Mouse (Mus musculus): Measurements from ENCODE around the gene Cracr2a. TPM values are rescaled to one million over a fixed set of nuclear protein-coding genes. Genes with fewer than 3 reads are reported as not detected.

The Cracr2a gene
- polyA plus RNA-seq, 1 experiment = not detected

- no peak overlapping the region for H3K27ac ChIP-seq (ENCODE audit: insufficient read depth, low read depth, low read length)
- H3K4me3 ChIP-seq (ENCODE audit: insufficient read depth, low read depth, low read length) = no peak overlapping the region
- TF ChIP-seq POLR2A (IDR thresholded peaks at IDR 0.05; ENCODE audit: insufficient read depth, low read depth, low read length) = no peak
- TF ChIP-seq CTCF (IDR thresholded peaks at IDR 0.05; ENCODE audit: insufficient read depth, low read depth, low read length) = no peak
- 88% methylated on average over 7 of the region's 7 CpGs for WGBS
- H3K4me1 ChIP-seq (ENCODE audit: control insufficient read depth, insufficient read depth, low read length) = peaks cover 14% of the 10 kb centered on the region
Measured at GRCm38 (mm10) chr6:127578316-127578715, 17.2 kb downstream of the Cracr2a start.

GRCm38 (mm10) chr6:127578810-127579209 lies 17.7 kb downstream of the Cracr2a start:
- 85% methylated on average over 5 of the region's 5 CpGs for WGBS

GRCm38 (mm10) chr6:127581915-127582314 lies 20.8 kb downstream of the Cracr2a start:
- TF ChIP-seq POLR2A (IDR thresholded peaks at IDR 0.05; ENCODE audit: insufficient read depth, low read depth, low read length) (no peak), CTCF (IDR thresholded peaks at IDR 0.05; ENCODE audit: insufficient read depth, low read depth, low read length) (no peak)
- 56% methylated on average over 12 of the region's 12 CpGs for WGBS
- Histone ChIP-seq H3K4me1 (ENCODE audit: control insufficient read depth, insufficient read depth, low read length) (peaks cover 11% of the 10 kb centered on the region), H3K27ac (ENCODE audit: insufficient read depth, low read depth, low read length) (no peak overlapping the region), H3K4me3 (ENCODE audit: insufficient read depth, low read depth, low read length) (no peak overlapping the region)

More at GRCm38 (mm10) chr6:127578810-127579209, 17.7 kb downstream of the Cracr2a start:
- H3K27ac ChIP-seq (ENCODE audit: insufficient read depth, low read depth, low read length) = no peak overlapping the region
- TF ChIP-seq CTCF (IDR thresholded peaks at IDR 0.05; ENCODE audit: insufficient read depth, low read depth, low read length) (no peak), POLR2A (IDR thresholded peaks at IDR 0.05; ENCODE audit: insufficient read depth, low read depth, low read length) (no peak)
- peaks cover 14% of the 10 kb centered on the region for H3K4me1 ChIP-seq (ENCODE audit: control insufficient read depth, insufficient read depth, low read length)
- H3K4me3 ChIP-seq (ENCODE audit: insufficient read depth, low read depth, low read length) = no peak overlapping the region

- H3K4me1 ChIP-seq (ENCODE audit: control insufficient read depth, insufficient read depth, low read length) = peaks cover 11% of the 10 kb centered on the region
- whole genome bisulfite sequencing = 6% methylated on average over 15 of the region's 15 CpGs
- no peak overlapping the region for H3K27ac ChIP-seq (ENCODE audit: insufficient read depth, low read depth, low read length)
- TF ChIP-seq CTCF (IDR thresholded peaks at IDR 0.05; ENCODE audit: insufficient read depth, low read depth, low read length) (0 out of 2 replicates have a peak, but pooled peaks have one; percentile 8), POLR2A (IDR thresholded peaks at IDR 0.05; ENCODE audit: insufficient read depth, low read depth, low read length) (no peak)
- H3K4me3 ChIP-seq (ENCODE audit: insufficient read depth, low read depth, low read length) = peak overlapping the region; percentile 6; the same call in 1 of the 2 replicates
Measured at GRCm38 (mm10) chr6:127582391-127583176, 21.4 kb downstream of the Cracr2a start.

- Histone ChIP-seq H3K27ac (ENCODE audit: insufficient read depth, low read depth, low read length) (no peak overlapping the region), H3K4me1 (ENCODE audit: control insufficient read depth, insufficient read depth, low read length) (no peaks in the 10 kb centered on the region), H3K4me3 (ENCODE audit: insufficient read depth, low read depth, low read length) (no peak overlapping the region)
- TF ChIP-seq POLR2A (IDR thresholded peaks at IDR 0.05; ENCODE audit: insufficient read depth, low read depth, low read length) (no peak), CTCF (IDR thresholded peaks at IDR 0.05; ENCODE audit: insufficient read depth, low read depth, low read length) (no peak)
- 92% methylated on average over 3 of the region's 3 CpGs for WGBS
Measured at GRCm38 (mm10) chr6:127591467-127591866, 30.3 kb downstream of the Cracr2a start.

GRCm38 (mm10) chr6:127593487-127593886 lies 32.3 kb downstream of the Cracr2a start:
- no peak overlapping the region for H3K27ac ChIP-seq (ENCODE audit: insufficient read depth, low read depth, low read length)
- no peak overlapping the region for H3K4me3 ChIP-seq (ENCODE audit: insufficient read depth, low read depth, low read length)
- 43% methylated on average over 4 of the region's 4 CpGs for WGBS
- TF ChIP-seq POLR2A (IDR thresholded peaks at IDR 0.05; ENCODE audit: insufficient read depth, low read depth, low read length) (no peak), CTCF (IDR thresholded peaks at IDR 0.05; ENCODE audit: insufficient read depth, low read depth, low read length) (no peak)
- H3K4me1 ChIP-seq (ENCODE audit: control insufficient read depth, insufficient read depth, low read length) = no peaks in the 10 kb centered on the region

GRCm38 (mm10) chr6:127599280-127599679 lies 38.1 kb downstream of the Cracr2a start:
- Histone ChIP-seq H3K27ac (ENCODE audit: insufficient read depth, low read depth, low read length) (no peak overlapping the region), H3K4me1 (ENCODE audit: control insufficient read depth, insufficient read depth, low read length) (no peaks in the 10 kb centered on the region), H3K4me3 (ENCODE audit: insufficient read depth, low read depth, low read length) (no peak overlapping the region)
- 70% methylated on average over 6 of the region's 6 CpGs for WGBS
- TF ChIP-seq POLR2A (IDR thresholded peaks at IDR 0.05; ENCODE audit: insufficient read depth, low read depth, low read length) (no peak), CTCF (IDR thresholded peaks at IDR 0.05; ENCODE audit: insufficient read depth, low read depth, low read length) (no peak)

GRCm38 (mm10) chr6:127605067-127606025 lies 44.2 kb downstream of the Cracr2a start:
- no peaks in the 10 kb centered on the region for H3K4me1 ChIP-seq (ENCODE audit: control insufficient read depth, insufficient read depth, low read length)
- no peak overlapping the region for H3K27ac ChIP-seq (ENCODE audit: insufficient read depth, low read depth, low read length)
- no peak overlapping the region for H3K4me3 ChIP-seq (ENCODE audit: insufficient read depth, low read depth, low read length)
- TF ChIP-seq CTCF (IDR thresholded peaks at IDR 0.05; ENCODE audit: insufficient read depth, low read depth, low read length) (no peak), POLR2A (IDR thresholded peaks at IDR 0.05; ENCODE audit: insufficient read depth, low read depth, low read length) (no peak)
- 68% methylated on average over 15 of the region's 15 CpGs for WGBS

Measured in olfactory bulb, adult 2 months (tissue).